Mouse (Mus musculus): ENCODE results near the gene Gm21885.

DNA sequence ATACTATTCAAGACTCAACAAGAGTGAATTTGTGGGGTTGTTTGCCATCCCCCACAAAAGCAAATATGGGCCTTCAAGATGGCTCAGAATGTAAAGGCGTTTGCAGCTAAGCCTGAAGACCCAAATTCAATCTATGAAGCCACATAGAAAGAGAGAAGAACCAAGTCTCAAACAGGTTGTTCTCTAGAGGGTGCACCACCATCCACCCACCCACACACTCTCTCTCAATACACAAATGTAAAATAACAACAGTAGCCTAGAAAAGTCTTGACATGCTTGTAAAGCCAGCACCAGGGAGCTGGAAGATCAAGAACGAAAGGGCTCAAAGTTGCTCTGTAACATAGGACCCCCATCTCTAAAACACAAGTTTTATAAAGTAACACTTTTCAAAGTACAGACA is 34.9 kb downstream of the Gm21885 start:
- TF ChIP-seq TAL1 (conservative IDR thresholded peaks at IDR 0.05; ENCODE audit: low read depth, low read length) (no peak), CTCF (IDR thresholded peaks at IDR 0.05; ENCODE audit: low read depth, low read length) (no peak), POLR2AphosphoS5 (IDR thresholded peaks at IDR 0.05; ENCODE audit: insufficient replicate concordance, low read depth, low read length) (no peak), GATA1 (IDR thresholded peaks at IDR 0.05; ENCODE audit: borderline replicate concordance, low read length) (no peak)
